Mouse (Mus musculus) limb, embryonic 14.5 days (tissue): Measurements from ENCODE around the gene Mboat7. TPM values are rescaled to one million over a fixed set of nuclear protein-coding genes. Genes with fewer than 3 reads are reported as not detected.

Source experiments
- ATAC-seq: fragments of 200-750 bp; cut with Nextera tagmentation; 2 replicates; pipeline ENCODE4 v1.8.0; 2017; ENCODE audit warnings: low read depth, moderate number of reproducible peaks, moderate TSS enrichment; ENCODE audit not compliant: low FRiP score
- DNase-seq: peaks from one replicate; pipeline ENCODE4 v3.0.0-alpha.2; 2015; ENCODE audit warnings: low spot score
- H3K27ac ChIP-seq: fragments of 300-500 bp; sonication (generic); replicated peaks from 2 replicates; pipeline ENCODE4 v1.5.1; 2014; ENCODE audit warnings: low read depth, mild to moderate bottlenecking, low read length, moderate library complexity, mixed read lengths
- H3K27me3 ChIP-seq: fragments of 300-500 bp; sonication (generic); 2 replicates; pipeline ENCODE4 v1.6.1; 2014; ENCODE audit warnings: low read length, mixed read lengths; ENCODE audit not compliant: control insufficient read depth, insufficient read depth
- H3K36me3 ChIP-seq: fragments of 300-500 bp; sonication (generic); 2 replicates; pipeline ENCODE4 v1.6.1; 2014; ENCODE audit warnings: mild to moderate bottlenecking, low read length, moderate library complexity, mixed read lengths; ENCODE audit not compliant: control insufficient read depth, insufficient read depth
- H3K4me1 ChIP-seq: fragments of 300-500 bp; sonication (generic); 2 replicates; pipeline ENCODE4 v1.6.1; 2014; ENCODE audit warnings: antibody characterized with exemption, low read length, mixed read lengths; ENCODE audit not compliant: control insufficient read depth, insufficient read depth
- H3K4me2 ChIP-seq: fragments of 300-500 bp; sonication (generic); replicated peaks from 2 replicates; pipeline ENCODE4 v1.6.1; 2014; ENCODE audit warnings: low read depth, mild to moderate bottlenecking, low read length, moderate library complexity; ENCODE audit not compliant: severe bottlenecking
- H3K4me3 ChIP-seq: fragments of 300-500 bp; sonication (generic); replicated peaks from 2 replicates; pipeline ENCODE4 v1.5.1; 2014; ENCODE audit warnings: low read length
- H3K9ac ChIP-seq: fragments of 300-500 bp; sonication (generic); 2 replicates; pipeline ENCODE4 v1.6.1; 2014; ENCODE audit warnings: mild to moderate bottlenecking, low read depth, low read length, moderate library complexity; ENCODE audit not compliant: severe bottlenecking
- H3K9me3 ChIP-seq: fragments of 300-500 bp; sonication (generic); 2 replicates; pipeline ENCODE4 v1.6.1; 2016; ENCODE audit warnings: low read length; ENCODE audit not compliant: control insufficient read depth
- POLR2A ChIP-seq: fragments of 200-500 bp; IDR thresholded peaks from 2 replicates; pipeline ENCODE4 v1.8.0; 2012; ENCODE audit warnings: inconsistent platforms, mild to moderate bottlenecking, moderate library complexity, borderline replicate concordance; ENCODE audit not compliant: insufficient read depth, insufficient read length; ENCODE audit errors: extremely low read depth
- WGBS: fragments of 180-500 bp; shearing (Covaris S2); extraction: QIAGEN DNeasy Blood & Tissue Kit; methylation state at CpG from one replicate; pipeline ENCODE4 v1.1.7; 2014; 5-methylcytosine and 5-hydroxymethylcytosine counted together
- polyA plus RNA-seq, 2 experiments: library from polyadenylated mRNA; depleted of rRNA in 1 of 2; stranded (reverse) in 1 of 2; unstranded in 1 of 2; fragments of >200 nt; fragmentation: Nextera tagmentation in 1 of 2; extraction: Ambion mirVana in 1 of 2; gene quantifications; 2 replicates each; pipeline versions ENCODE4 v1.2.1 to v1.2.3; 2012 to 2014

Mboat7 gene
- polyA plus RNA-seq, 2 experiments = 53.3 to 73.9 TPM

- H3K9ac ChIP-seq = peak within 1 kb of the TSS; percentile 89
- H3K4me2 ChIP-seq = peak within 1 kb of the TSS; percentile 90
- 1% methylated on average over 49 of the region's 49 CpGs for WGBS
- no peaks in the 10 kb centered on the region for H3K27me3 ChIP-seq
- no peaks in the 10 kb centered on the region for H3K9me3 ChIP-seq
- DNase-seq (peak; percentile 13), ATAC-seq (peak; percentile 41)
- H3K27ac ChIP-seq = peak within 1 kb of the TSS; percentile 94
- peaks cover 34% of the 10 kb centered on the region for H3K36me3 ChIP-seq
- peaks cover 13% of the 10 kb centered on the region for H3K4me1 ChIP-seq
- TF ChIP-seq POLR2A = 0 out of 2 replicates have a peak, but pooled peaks have one; percentile 4
- peak within 1 kb of the TSS; percentile 78 for H3K4me3 ChIP-seq
Measured at GRCm38 (mm10) chr7:3692382-3692986, 839 bp downstream of the Mboat7 start, which contains the start of gene Tsen34. Gene Tsen34 (plus strand): TSS chr7:3692863.

GRCm38 (mm10) chr7:3691919-3692318 is 1.4 kb downstream of the Mboat7 start:
- ATAC-seq (no peak), DNase-seq (no peak)
- Histone ChIP-seq H3K4me2 (peak overlapping the region; percentile 90), H3K27ac (0 out of 2 replicates have a peak overlapping the region, but pooled peaks have one; percentile 94), H3K36me3 (peaks cover 34% of the 10 kb centered on the region), H3K9ac (peak overlapping the region; percentile 89), H3K27me3 (no peaks in the 10 kb centered on the region), H3K9me3 (no peaks in the 10 kb centered on the region), H3K4me1 (peaks cover 13% of the 10 kb centered on the region), H3K4me3 (peak overlapping the region; percentile 78)
- 35% methylated on average over 3 of the region's 3 CpGs for WGBS
- TF ChIP-seq POLR2A = no peak

- H3K27ac ChIP-seq = no peak overlapping the region
- no peak for DNase-seq
- H3K4me2 ChIP-seq = no peak overlapping the region
- H3K9ac ChIP-seq = no peak overlapping the region
- ATAC-seq = no peak
- H3K9me3 ChIP-seq = no peaks in the 10 kb centered on the region
- no peaks in the 10 kb centered on the region for H3K4me1 ChIP-seq
- peaks cover 64% of the 10 kb centered on the region for H3K36me3 ChIP-seq
- H3K27me3 ChIP-seq = no peaks in the 10 kb centered on the region
- no peak overlapping the region for H3K4me3 ChIP-seq
- TF ChIP-seq POLR2A = no peak
- WGBS = 87% methylated on average over 31 of the region's 31 CpGs
Measured at GRCm38 (mm10) chr7:3685400-3686187, 7.7 kb downstream of the Mboat7 start.

GRCm38 (mm10) chr7:3684698-3685097 is 8.6 kb downstream of the Mboat7 start:
- Histone ChIP-seq H3K27ac (no peak overlapping the region), H3K27me3 (no peaks in the 10 kb centered on the region), H3K36me3 (peaks cover 57% of the 10 kb centered on the region), H3K4me3 (no peak overlapping the region), H3K4me2 (no peak overlapping the region), H3K4me1 (no peaks in the 10 kb centered on the region), H3K9me3 (no peaks in the 10 kb centered on the region), H3K9ac (no peak overlapping the region)
- no peak for TF ChIP-seq POLR2A
- ATAC-seq = no peak
- DNase-seq = no peak
- 91% methylated on average over 8 of the region's 8 CpGs for WGBS

GRCm38 (mm10) chr7:3683908-3684550 is 9.3 kb downstream of the Mboat7 start:
- Histone ChIP-seq H3K4me2 (no peak overlapping the region), H3K9ac (no peak overlapping the region), H3K27ac (no peak overlapping the region), H3K4me3 (no peak overlapping the region), H3K4me1 (no peaks in the 10 kb centered on the region), H3K9me3 (no peaks in the 10 kb centered on the region), H3K36me3 (peaks cover 60% of the 10 kb centered on the region), H3K27me3 (no peaks in the 10 kb centered on the region)
- 89% methylated on average over 10 of the region's 10 CpGs for WGBS
- no peak for DNase-seq
- ATAC-seq = no peak
- TF ChIP-seq POLR2A = no peak
